Mouse (Mus musculus): ENCODE results near the gene Plxnd1.

Gene Plxnd1

DNA sequence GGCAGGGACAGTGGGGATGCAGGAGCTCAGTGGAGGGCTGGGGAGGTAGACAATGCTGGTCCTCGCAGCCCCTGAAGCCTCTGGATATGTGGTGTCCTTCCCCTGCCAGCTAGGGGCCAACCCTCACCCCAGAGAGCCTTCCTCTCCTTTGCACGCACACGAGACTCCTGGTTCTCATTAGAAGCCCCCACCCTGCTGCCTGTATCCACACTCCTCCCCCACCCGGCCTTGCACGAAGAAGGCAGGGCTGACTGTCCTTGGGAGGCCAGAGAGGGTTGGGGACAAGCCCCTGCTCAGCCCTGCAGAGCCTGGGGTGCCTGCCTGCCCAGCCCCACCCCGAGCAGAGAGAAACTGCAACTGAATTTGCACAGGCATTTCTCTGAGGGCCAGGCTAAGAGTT is 37.1 kb downstream of the Plxnd1 start:
- ATAC-seq (ENCODE audit: low TSS enrichment) = no peak

DNA sequence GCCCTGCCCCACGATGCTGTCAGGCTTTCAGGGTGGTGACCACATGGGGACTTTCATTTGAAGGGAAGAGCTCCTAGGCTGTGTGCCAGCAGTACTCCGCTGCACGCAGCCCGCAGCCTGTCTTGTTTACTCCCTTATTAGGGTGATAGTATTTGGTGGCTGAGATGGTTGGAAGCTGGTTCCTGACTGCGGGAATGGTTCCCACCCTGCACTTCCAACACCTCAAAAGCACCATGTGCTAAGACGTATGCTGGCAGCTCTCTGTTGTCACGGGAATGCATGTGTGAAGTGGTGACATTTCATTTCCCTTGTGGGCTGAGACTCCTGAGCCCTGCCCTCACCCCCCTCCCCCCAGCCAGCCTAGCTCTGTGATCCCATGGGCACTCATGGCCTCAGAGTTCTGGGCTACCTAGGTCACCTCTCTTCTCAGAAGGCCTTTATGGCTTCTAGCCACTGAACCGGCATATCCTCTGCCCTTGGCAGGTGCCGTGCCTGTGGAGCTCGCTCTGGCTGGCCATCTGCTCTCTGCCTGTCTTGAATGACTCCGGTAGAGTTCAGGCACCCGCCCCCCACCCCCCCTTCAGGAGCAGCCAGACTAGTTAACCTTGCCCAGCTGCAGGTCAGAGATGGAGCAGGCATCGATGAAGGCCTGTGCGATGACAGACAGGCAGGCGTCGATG is 37.7 kb downstream of the Plxnd1 start:
- ATAC-seq (ENCODE audit: low TSS enrichment) = no peak

DNA sequence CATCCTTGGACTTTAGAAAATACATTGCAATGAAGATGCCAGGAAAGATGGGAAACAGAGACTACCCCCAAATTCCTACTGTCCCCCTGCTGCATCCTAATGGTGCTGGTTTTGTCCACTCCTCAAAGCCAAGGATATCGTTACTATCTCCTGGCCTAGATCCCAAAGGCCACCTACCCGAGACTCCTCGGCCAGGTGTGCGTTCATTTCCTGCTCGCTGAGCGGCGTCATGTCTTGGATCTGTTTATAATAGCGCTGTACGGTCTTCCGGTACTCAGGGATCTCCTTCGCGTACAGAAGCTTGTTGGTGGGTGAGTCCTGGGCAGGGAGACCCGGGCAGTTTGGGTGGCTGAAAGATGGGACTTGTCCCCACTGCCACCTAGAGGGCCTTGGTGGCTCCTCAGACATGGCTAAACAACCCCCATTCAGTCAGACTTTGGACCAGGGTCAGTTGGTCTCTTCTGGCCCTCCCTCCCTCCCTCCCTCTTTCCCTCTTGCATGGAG is 38.3 kb downstream of the Plxnd1 start:
- ATAC-seq (ENCODE audit: low TSS enrichment) = no peak

DNA sequence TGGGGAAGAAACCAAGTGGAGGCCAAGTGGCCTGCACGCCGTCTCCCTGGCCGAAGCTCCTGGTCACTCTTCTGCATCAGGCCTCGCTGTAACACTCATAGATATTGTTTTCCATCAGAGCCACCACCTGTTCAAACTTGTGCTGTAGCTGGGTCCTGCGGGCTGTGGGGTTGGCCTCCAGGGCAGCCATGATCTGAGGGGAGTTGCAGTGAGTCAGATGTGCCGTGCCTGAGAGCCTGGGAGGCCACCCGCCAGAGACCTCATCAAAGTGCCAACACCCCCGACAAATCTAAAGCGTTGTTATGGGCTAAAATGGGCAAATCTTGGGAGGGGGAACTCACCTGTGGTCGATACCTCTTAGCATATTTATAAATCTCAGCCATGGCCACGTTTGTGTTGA is 39.1 kb downstream of the Plxnd1 start:
- ATAC-seq (ENCODE audit: low TSS enrichment) = no peak

DNA sequence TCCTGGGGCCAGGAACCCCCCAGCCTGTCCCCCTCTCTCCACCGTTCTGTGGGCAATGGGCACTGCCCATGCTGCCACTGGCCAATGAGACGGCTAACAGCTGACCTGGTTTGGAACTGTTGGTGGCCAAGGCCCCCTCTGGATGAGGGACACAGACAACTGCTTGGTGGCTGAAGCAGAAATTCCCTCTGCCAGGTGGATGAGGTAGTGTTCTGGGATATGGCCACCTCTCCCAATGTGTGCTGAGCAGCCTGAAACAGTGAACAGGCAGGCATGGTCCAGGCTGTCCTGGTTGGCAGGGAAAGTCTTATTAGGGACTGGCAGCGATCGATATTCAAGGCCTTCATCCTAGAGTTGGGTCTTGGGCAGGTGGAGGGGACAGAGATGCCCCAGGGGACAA is 39.6 kb downstream of the Plxnd1 start:
- no peak for ATAC-seq (ENCODE audit: low TSS enrichment)

DNA sequence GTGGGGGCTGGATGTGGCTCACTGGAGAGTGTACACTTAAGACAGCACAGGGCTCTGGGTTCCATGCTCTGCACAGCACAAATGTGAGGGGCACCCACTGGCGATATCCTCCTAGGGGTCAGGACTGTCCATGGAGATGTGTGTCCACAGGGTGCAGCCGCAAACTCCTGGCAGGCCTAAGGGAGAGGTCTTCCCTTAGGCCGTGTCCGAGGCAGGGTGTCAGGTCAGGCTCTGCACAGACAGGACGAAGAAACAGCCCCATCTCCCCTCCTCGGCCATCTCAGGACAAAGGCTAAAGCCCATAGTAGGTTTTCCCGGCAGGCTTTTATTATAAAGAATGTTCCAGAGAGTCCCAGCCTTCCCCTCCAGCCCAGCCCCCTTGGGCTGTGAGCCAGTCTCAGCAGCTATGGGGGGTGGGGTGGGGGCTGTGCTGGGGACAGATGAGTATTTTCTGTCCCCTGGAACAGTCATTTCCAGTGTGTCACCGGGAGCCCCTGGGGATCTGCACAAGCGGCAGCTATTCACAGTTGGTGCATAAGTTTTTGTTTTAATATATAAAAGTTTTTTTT is 40.2 kb downstream of the Plxnd1 start:
- ATAC-seq (ENCODE audit: low TSS enrichment) = no peak

DNA sequence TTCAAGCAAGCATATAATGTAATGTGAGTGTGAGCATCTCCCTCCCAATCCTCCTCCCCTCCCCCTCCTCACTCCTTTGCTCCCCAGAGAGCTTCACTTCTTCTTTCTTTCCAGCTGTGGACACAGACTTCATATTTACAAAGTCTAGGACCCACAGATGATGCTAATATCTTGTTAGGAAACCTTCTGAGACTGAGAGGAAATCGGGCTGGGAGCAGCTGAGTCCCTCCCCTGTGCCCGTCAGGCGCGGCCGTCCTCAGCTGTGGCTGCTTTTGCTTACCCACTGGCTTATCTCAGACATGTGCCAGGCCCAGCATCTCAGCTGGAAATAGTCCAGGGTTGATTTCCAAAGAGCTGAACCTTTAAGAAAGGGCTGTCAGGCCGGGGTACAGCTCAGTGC is 48.4 kb downstream of the Plxnd1 start:
- no peak for ATAC-seq (ENCODE audit: low TSS enrichment)

- no peak for ATAC-seq (ENCODE audit: low TSS enrichment)
Measured at GRCm38 (mm10) chr6:115945633-115946032, 49.2 kb downstream of the Plxnd1 start.

DNA sequence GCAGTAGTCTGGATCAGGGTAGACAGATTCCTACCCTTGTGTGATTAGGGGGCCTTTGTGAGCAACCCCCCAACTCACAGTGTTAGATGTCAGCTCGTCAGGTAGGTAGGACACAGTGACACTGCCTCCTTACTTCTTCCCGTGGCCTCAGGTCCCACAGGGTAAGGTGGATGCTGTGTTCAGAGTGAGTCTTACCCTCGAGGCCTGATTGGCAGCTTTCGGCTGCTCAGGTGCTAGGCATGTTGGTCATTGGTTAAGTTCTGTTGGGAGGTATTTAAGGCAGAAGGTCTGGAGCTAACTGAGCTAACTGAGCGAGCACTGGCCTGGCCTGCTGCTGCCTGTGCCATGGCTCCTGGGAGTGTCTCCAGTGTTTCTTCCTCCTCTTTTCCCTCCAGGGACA is 50.2 kb downstream of the Plxnd1 start, which contains the start of gene H1foo:
Gene H1foo (plus strand): TSS at position 301 of the 400 bp plus-strand sequence.
- no peak for ATAC-seq (ENCODE audit: low TSS enrichment)

DNA sequence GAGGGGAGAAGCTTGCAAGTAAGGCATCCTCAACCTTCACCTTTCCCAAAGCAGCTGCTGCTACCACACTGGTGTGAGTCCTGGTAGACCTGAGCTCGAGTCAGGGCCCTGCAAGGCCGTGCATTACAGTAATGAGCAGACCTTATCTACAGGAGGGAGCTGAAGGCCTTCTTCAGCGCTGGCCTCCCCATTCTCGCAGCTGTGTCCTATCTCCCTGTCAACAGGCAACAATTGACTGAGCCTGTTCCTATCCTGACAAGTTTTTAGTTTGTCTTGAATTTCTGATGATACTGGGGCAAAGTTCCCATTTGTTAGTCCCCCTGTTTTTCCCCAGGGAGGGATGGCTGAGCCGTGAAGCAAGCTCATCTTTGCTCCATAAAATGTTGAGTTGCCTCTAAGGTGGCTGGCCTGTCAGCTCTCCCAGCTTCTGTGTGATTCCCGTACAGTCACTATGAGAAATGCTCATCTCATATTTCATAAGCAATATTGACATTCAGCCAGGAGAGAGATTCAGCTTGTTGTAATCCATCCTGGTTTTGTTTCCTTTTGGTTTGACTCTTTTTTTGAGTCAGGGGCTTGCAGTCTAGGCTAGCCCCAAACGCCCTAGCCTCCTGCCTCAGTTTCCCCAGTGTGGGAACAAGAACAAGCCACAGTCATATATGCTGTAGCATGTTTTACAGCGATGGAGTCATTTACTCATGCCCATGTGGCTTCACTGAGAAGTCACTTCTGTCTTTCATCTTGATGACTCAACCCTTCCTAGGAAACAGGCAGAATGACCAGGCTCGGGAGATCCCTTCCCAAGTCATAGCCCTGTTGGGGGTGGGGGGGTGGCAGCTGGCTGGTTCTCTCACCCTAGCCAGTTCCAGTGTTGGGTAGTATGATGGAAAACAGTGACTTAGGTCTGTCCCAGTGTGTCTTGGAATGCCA is 51.0 kb downstream of the Plxnd1 start:
- ATAC-seq (ENCODE audit: low TSS enrichment) = no peak

GRCm38 (mm10) chr6:115941128-115941527 is 53.7 kb downstream of the Plxnd1 start:
- no peak for ATAC-seq (ENCODE audit: low TSS enrichment)

GRCm38 (mm10) chr6:115940603-115941002 is 54.2 kb downstream of the Plxnd1 start:
- no peak for ATAC-seq (ENCODE audit: low TSS enrichment)

GRCm38 (mm10) chr6:115938798-115939197 is 56.0 kb downstream of the Plxnd1 start:
- ATAC-seq (ENCODE audit: low TSS enrichment) = no peak

DNA sequence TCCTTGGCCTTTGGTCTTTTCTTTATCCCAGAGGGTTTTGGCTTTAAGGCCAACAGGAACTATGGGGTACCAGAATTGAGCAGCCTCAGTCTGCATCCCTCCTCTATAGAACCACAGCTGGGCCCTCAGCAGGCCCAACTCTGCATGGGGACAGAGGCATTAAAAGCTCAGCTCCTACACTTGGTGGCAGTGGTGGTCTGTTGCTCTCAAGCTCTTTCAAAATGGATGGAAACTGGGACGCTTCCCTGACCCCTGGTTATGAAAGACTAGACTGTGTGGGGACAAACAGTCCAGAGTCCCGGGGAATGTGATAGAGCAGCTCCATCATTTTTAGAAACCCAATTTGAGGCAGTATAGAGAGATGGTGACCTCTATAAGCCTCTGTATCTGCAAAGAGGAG is 56.8 kb downstream of the Plxnd1 start:
- ATAC-seq (ENCODE audit: low TSS enrichment) = no peak

- no peak for ATAC-seq (ENCODE audit: low TSS enrichment)
Measured at GRCm38 (mm10) chr6:115935544-115935943, 59.3 kb downstream of the Plxnd1 start.

DNA sequence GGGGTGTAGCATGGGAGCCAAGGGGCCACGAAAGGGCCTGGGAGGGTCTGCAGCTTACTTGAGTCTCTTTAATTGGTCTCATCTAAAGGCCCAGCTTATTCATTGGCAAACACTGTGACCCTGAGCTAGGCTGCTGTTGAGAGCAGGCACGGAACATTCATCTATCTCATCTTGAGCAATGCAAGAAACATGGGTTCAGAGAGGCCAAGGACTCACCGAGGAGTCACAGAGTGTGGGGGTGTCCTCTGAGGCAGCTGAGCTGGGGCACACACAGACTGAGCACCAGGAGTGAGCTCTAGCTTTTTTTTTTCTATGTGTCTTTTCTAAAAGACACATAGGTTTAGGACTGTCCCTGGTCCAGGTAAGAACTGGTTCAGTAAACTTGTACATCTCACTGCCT is 62.4 kb downstream of the Plxnd1 start:
- ATAC-seq (ENCODE audit: low TSS enrichment) = no peak

- ATAC-seq (ENCODE audit: low TSS enrichment) = no peak
Measured at GRCm38 (mm10) chr6:115931639-115932038, 63.2 kb downstream of the Plxnd1 start, which contains the start of gene Rho. TSS of gene Rho (plus strand) at chr6:115931748.

DNA sequence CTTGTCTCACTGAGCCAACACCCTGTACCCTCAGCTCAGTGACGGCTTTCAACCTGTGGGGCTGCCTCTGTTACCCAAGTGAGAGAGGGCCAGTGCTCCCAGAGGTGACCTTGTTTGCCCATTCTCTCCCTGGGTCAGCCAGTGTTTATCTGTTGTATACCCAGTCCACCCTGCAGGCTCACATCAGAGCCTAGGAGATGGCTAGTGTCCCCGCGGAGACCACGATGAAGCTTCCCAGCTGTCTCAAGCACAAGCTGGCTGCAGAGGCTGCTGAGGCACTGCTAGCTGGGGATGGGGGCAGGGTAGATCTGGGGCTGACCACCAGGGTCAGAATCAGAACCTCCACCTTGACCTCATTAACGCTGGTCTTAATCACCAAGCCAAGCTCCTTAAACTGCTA is 64.8 kb downstream of the Plxnd1 start:
- no peak for ATAC-seq (ENCODE audit: low TSS enrichment)

DNA sequence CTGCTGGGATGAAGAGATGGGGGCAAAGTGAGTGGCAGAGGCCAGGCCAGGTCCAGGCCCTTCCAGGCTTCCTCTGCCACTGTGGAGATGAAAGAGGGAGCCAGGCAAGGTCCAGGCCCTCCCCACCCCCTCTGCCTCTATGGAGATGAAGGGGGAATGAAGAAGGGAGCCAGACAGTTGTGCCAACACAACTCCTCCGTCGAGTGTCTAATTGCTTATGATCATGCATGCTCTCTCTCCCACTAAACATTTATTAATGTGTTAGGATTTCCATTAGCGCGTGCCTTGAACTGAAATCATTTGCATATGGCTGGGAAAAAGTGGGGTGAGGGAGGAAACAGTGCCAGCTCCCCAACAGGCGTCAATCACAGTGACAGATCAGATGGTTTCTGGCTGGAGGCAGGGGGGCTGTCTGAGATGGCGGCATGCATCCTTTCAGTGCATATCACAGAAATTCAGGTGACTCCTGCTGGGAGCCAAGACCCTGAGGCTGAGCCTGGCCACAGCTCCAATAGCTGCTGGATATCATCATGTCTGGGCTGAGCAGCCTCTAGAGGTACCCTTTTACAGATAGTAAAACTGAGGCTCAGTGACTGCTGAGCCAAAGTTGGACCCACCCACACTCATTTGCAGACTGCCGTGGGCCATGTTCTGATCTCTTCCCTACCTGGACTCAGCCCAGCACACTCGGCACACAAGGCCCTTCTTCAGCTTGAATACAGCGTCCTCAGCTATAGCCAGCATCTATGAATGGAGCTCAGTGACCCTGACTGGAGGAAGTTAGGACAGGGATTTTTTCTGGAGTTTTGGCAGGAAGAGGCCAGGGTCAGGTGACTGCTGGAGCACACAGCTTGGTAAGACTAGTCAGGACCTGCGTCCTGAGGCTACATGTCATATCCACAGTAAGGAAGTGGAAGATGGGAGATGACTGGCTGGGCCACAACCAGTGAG is 67.2 kb downstream of the Plxnd1 start:
- ATAC-seq (ENCODE audit: low TSS enrichment) = no peak

- ATAC-seq (ENCODE audit: low TSS enrichment) = no peak
Measured at GRCm38 (mm10) chr6:115926416-115926815, 68.4 kb downstream of the Plxnd1 start.

DNA sequence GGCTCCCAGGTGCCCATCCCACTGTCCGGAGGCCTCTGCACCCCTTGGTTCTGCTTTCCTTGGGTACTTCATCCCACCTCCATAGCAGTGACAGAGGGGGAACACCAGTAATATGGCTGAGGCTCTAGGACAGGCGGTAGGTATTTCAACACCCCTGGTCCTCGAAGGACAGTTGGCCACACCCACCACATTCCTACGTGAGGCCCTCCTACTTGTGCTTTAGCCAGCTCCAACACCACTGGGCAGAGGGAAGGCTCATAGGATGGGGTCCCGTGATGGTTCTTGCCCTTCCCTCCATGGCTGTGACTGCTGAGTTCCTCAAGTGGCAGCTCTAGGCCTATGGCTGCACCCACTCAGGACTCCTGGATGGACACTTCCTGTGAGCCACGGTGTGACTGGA is 70.0 kb downstream of the Plxnd1 start:
- ATAC-seq (ENCODE audit: low TSS enrichment) = no peak

All from frontal cortex, adult (tissue).